Mouse (Mus musculus): ENCODE measurements around the gene Lrrc29. TPM values are rescaled to one million over a fixed set of nuclear protein-coding genes. Genes with fewer than 3 reads are reported as not detected.

The Lrrc29 gene
- total RNA-seq (2014; rRNA removed) (3.0 and 3.2 TPM in 2 replicates), polyA plus RNA-seq (2012; rRNA removed) (7.9 and 12.9 TPM in 2 replicates)

- Histone ChIP-seq H3K36me3 (ENCODE audit: control insufficient read depth, insufficient read depth, low read length) (peaks cover 7% of the 10 kb centered on the region; the same call in 1 of the 2 replicates), H3K27ac (replicated peaks; ENCODE audit: insufficient read depth, low read depth, low read length) (peak within 1 kb of the TSS; percentile 29), H3K9ac (ENCODE audit: low read depth, low read length) (peak within 1 kb of the TSS; percentile 71), H3K79me2 (ENCODE audit: control insufficient read depth, insufficient read depth, low read length) (peaks cover 7% of the 10 kb centered on the region; the same call in 1 of the 2 replicates), H3K4me3 (ENCODE audit: insufficient read depth, low read depth, low read length) (peak within 1 kb of the TSS; percentile 58), H3K27me3 (ENCODE audit: control insufficient read depth, insufficient read depth, low read length) (no peaks in the 10 kb centered on the region), H3K4me1 (ENCODE audit: control insufficient read depth, insufficient read depth, low read length) (peaks cover 11% of the 10 kb centered on the region)
- peak; percentile 83 for DNase-seq (ENCODE audit: extremely low read depth, low read depth, low spot score)
- TF ChIP-seq POLR2A (IDR thresholded peaks at IDR 0.05; ENCODE audit: extremely low read depth, insufficient read depth, low read length), result peak; percentile 76
- peak; percentile 61 for TF ChIP-seq CTCF (IDR thresholded peaks at IDR 0.05; ENCODE audit: low read depth, low read length)
- WGBS, result under 1% methylated on average over 36 of the region's 36 CpGs
Observed at GRCm38 (mm10) chr8:105326141-105326672, at the start of gene Lrrc29, which contains the start of gene Tmem208. Gene Lrrc29, minus strand, starts transcription at chr8:105326278. Gene Tmem208, plus strand, starts transcription at chr8:105326354.

GRCm38 (mm10) chr8:105374513-105374966 lies 48.5 kb upstream of the Lrrc29 start:
- H3K79me2 ChIP-seq (ENCODE audit: control insufficient read depth, insufficient read depth, low read length), result no peaks in the 10 kb centered on the region
- no peaks in the 10 kb centered on the region for H3K4me1 ChIP-seq (ENCODE audit: control insufficient read depth, insufficient read depth, low read length)
- TF ChIP-seq CTCF (IDR thresholded peaks at IDR 0.05; ENCODE audit: low read depth, low read length), result peak; percentile 45
- TF ChIP-seq POLR2A (IDR thresholded peaks at IDR 0.05; ENCODE audit: extremely low read depth, insufficient read depth, low read length), result no peak
- no peak overlapping the region for H3K9ac ChIP-seq (ENCODE audit: low read depth, low read length)
- no peaks in the 10 kb centered on the region for H3K36me3 ChIP-seq (ENCODE audit: control insufficient read depth, insufficient read depth, low read length)
- WGBS, result 36% methylated on average over 33 of the region's 33 CpGs
- H3K4me3 ChIP-seq (ENCODE audit: insufficient read depth, low read depth, low read length), result no peak overlapping the region
- no peaks in the 10 kb centered on the region for H3K27me3 ChIP-seq (ENCODE audit: control insufficient read depth, insufficient read depth, low read length)
- DNase-seq (ENCODE audit: extremely low read depth, low read depth, low spot score), result no peak
- H3K27ac ChIP-seq (replicated peaks; ENCODE audit: insufficient read depth, low read depth, low read length), result no peak overlapping the region

- TF ChIP-seq POLR2A (IDR thresholded peaks at IDR 0.05; ENCODE audit: extremely low read depth, insufficient read depth, low read length), result no peak
- TF ChIP-seq CTCF (IDR thresholded peaks at IDR 0.05; ENCODE audit: low read depth, low read length), result no peak
- H3K79me2 ChIP-seq (ENCODE audit: control insufficient read depth, insufficient read depth, low read length), result no peaks in the 10 kb centered on the region
- H3K27ac ChIP-seq (replicated peaks; ENCODE audit: insufficient read depth, low read depth, low read length), result no peak within 1 kb of the TSS
- no peaks in the 10 kb centered on the region for H3K36me3 ChIP-seq (ENCODE audit: control insufficient read depth, insufficient read depth, low read length)
- H3K9ac ChIP-seq (ENCODE audit: low read depth, low read length), result no peak within 1 kb of the TSS
- H3K4me3 ChIP-seq (ENCODE audit: insufficient read depth, low read depth, low read length), result no peak within 1 kb of the TSS
- WGBS, result 72% methylated on average over 2 of the region's 2 CpGs
- H3K4me1 ChIP-seq (ENCODE audit: control insufficient read depth, insufficient read depth, low read length), result no peaks in the 10 kb centered on the region
- no peaks in the 10 kb centered on the region for H3K27me3 ChIP-seq (ENCODE audit: control insufficient read depth, insufficient read depth, low read length)
- no peak for DNase-seq (ENCODE audit: extremely low read depth, low read depth, low spot score)
Observed at GRCm38 (mm10) chr8:105373032-105373431, 47.0 kb upstream of the Lrrc29 start, which contains the start of gene Plekhg4. Gene Plekhg4, plus strand, starts transcription at chr8:105373274.

DNA sequence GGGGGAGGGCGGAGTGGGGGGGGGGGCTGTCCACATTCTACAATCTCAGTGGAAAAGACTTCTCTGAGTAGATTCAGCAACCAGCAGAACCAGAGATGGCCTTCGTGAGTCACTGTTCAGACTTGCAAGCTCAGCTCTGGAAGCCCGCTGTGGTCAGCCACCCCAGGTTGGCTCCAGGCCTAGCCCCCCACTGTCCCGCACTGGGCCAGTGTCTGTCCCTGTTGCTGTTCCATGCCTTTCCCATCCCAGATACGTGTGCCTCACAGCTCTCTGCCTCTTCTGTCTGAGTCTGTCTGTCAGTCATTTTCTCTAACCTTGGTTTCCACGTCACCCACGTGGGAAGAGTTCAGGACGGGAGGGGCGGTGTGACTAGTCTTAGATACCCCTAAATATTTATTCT lies 46.4 kb upstream of the Lrrc29 start:
- no peak overlapping the region for H3K4me3 ChIP-seq (ENCODE audit: insufficient read depth, low read depth, low read length)
- H3K4me1 ChIP-seq (ENCODE audit: control insufficient read depth, insufficient read depth, low read length), result no peaks in the 10 kb centered on the region
- DNase-seq (ENCODE audit: extremely low read depth, low read depth, low spot score), result no peak
- H3K27me3 ChIP-seq (ENCODE audit: control insufficient read depth, insufficient read depth, low read length), result no peaks in the 10 kb centered on the region
- TF ChIP-seq CTCF (IDR thresholded peaks at IDR 0.05; ENCODE audit: low read depth, low read length), result no peak
- TF ChIP-seq POLR2A (IDR thresholded peaks at IDR 0.05; ENCODE audit: extremely low read depth, insufficient read depth, low read length), result no peak
- no peaks in the 10 kb centered on the region for H3K79me2 ChIP-seq (ENCODE audit: control insufficient read depth, insufficient read depth, low read length)
- WGBS, result 84% methylated on average over 9 of the region's 9 CpGs
- no peak overlapping the region for H3K9ac ChIP-seq (ENCODE audit: low read depth, low read length)
- no peaks in the 10 kb centered on the region for H3K36me3 ChIP-seq (ENCODE audit: control insufficient read depth, insufficient read depth, low read length)
- H3K27ac ChIP-seq (replicated peaks; ENCODE audit: insufficient read depth, low read depth, low read length), result no peak overlapping the region

DNA sequence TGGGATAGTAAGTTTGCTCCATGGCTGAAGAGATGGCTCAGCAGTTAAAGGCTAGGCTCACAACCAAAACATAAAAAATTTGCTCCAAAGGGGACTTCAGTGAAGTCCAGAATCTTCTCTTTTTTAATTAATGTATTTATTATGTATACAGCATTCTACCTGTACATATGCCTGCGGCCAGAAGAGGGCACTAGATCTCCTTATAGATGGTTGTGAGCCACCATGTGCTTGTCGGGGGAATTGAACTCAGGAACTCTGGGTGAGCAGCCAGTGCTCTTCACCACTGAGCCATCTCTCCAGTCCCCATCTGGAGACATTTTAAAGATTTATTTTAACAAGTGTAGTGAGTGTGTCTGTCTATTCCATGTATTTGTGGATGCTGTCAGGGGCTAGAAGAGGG lies 41.0 kb upstream of the Lrrc29 start:
- Histone ChIP-seq H3K4me3 (ENCODE audit: insufficient read depth, low read depth, low read length) (no peak overlapping the region), H3K27me3 (ENCODE audit: control insufficient read depth, insufficient read depth, low read length) (no peaks in the 10 kb centered on the region), H3K4me1 (ENCODE audit: control insufficient read depth, insufficient read depth, low read length) (no peaks in the 10 kb centered on the region), H3K27ac (replicated peaks; ENCODE audit: insufficient read depth, low read depth, low read length) (no peak overlapping the region), H3K79me2 (ENCODE audit: control insufficient read depth, insufficient read depth, low read length) (no peaks in the 10 kb centered on the region), H3K9ac (ENCODE audit: low read depth, low read length) (no peak overlapping the region), H3K36me3 (ENCODE audit: control insufficient read depth, insufficient read depth, low read length) (no peaks in the 10 kb centered on the region)
- TF ChIP-seq POLR2A (IDR thresholded peaks at IDR 0.05; ENCODE audit: extremely low read depth, insufficient read depth, low read length) (no peak), CTCF (IDR thresholded peaks at IDR 0.05; ENCODE audit: low read depth, low read length) (peak; percentile 21; the same call in 1 of the 2 replicates)
- WGBS, result 77% methylated on average over 2 of the region's 2 CpGs
- DNase-seq (ENCODE audit: extremely low read depth, low read depth, low spot score), result no peak

All from liver, adult 2 months (tissue).